Mouse (Mus musculus): ENCODE measurements around the gene Nkd2. TPM values are rescaled to one million over a fixed set of nuclear protein-coding genes. Genes with fewer than 3 reads are reported as not detected.

Nkd2 gene
- polyA plus RNA-seq (2015; fragmentation: Nextera tagmentation; extraction: Ambion mirVana) = 1.9 and 2.0 TPM in 2 replicates

DNA sequence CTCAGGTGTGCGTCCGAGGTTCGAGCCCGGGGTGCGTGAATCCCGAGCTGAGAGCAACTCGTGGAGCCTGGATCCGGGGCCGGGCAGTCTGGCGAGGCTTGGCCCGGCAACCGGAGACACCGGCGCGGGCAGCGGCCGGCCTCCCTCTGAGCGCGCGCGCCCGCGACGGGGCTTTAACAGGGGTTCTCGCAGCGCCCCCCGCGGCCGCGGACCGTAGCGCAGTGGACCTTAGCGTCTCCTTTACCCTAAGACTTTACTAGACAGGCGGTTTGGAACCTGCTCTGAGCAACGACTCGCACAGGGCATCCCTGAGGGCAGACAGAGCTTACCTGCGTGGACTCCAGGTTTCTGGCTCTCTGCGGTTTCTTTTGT is at the start of gene Nkd2:
Gene Nkd2 (minus strand): TSS at position 167 of the 372 bp plus-strand sequence.

Other genes starting within 250 kb of the Nkd2 start
- gene Clptm1l, start 243.6 kb downstream of the Nkd2 start, polyA plus RNA-seq (2015; fragmentation: Nextera tagmentation; extraction: Ambion mirVana) = 76.4 and 76.9 TPM in 2 replicates
- gene Tert, start 220.7 kb downstream of the Nkd2 start, polyA plus RNA-seq (2015; fragmentation: Nextera tagmentation; extraction: Ambion mirVana) = 0.35 and 0.70 TPM in 2 replicates
- not detected in 2 replicates for gene Slc6a18, start 169.6 kb downstream of the Nkd2 start, polyA plus RNA-seq (2015; fragmentation: Nextera tagmentation; extraction: Ambion mirVana)
- 0.10 TPM in 1 of 2 replicates, not detected in the other for gene Slc6a19, start 142.8 kb downstream of the Nkd2 start, polyA plus RNA-seq (2015; fragmentation: Nextera tagmentation; extraction: Ambion mirVana)
- 3.7 and 4.2 TPM in 2 replicates for gene Slc12a7, start 114.5 kb downstream of the Nkd2 start, polyA plus RNA-seq (2015; fragmentation: Nextera tagmentation; extraction: Ambion mirVana)
- 24.8 and 27.7 TPM in 2 replicates for gene Trip13, start 90.2 kb upstream of the Nkd2 start, polyA plus RNA-seq (2015; fragmentation: Nextera tagmentation; extraction: Ambion mirVana)
- 24.6 and 27.9 TPM in 2 replicates for gene Brd9, start 90.2 kb upstream of the Nkd2 start, polyA plus RNA-seq (2015; fragmentation: Nextera tagmentation; extraction: Ambion mirVana)
- gene Zdhhc11, start 116.2 kb upstream of the Nkd2 start, polyA plus RNA-seq (2015; fragmentation: Nextera tagmentation; extraction: Ambion mirVana) = not detected in 2 replicates
- 0.36 and 0.63 TPM in 2 replicates for gene Tppp, start 161.8 kb upstream of the Nkd2 start, polyA plus RNA-seq (2015; fragmentation: Nextera tagmentation; extraction: Ambion mirVana)
- gene Cep72, start 214.7 kb upstream of the Nkd2 start, polyA plus RNA-seq (2015; fragmentation: Nextera tagmentation; extraction: Ambion mirVana) = 7.2 and 9.0 TPM in 2 replicates

Measured in spleen, postnatal 0 days (tissue).